Mouse (Mus musculus) c-Kit-positive CD71-positive TER-119-positive erythroid progenitor cells, embryonic 14.5 days (primary cell): ENCODE results near the gene Ttll5.

Experiments used
- DNase-seq: peaks from one replicate; pipeline ENCODE4 v3.0.0-alpha.2; 2013; ENCODE audit warnings: low spot score

Ttll5 gene

DNA sequence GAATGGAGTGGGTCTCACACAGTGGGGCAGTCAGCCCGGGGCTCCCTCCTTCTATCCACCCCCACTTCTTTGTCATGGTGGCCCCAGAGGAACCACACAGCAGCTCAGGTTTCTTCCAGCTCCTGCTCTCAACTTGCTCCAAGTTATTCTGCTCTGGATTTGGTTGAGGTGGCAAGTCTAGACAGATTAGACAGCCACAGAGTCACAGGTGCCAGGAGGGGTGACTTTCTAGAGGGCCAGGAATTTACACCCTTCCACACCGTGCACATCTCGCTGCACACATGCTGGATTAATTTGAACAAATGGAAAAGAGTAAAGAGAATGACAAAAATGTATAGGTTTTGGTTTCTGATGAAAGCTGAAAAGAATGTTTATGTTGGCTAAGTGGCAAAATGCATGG lies 276.3 kb downstream of the Ttll5 start:
- no peak for DNase-seq

DNA sequence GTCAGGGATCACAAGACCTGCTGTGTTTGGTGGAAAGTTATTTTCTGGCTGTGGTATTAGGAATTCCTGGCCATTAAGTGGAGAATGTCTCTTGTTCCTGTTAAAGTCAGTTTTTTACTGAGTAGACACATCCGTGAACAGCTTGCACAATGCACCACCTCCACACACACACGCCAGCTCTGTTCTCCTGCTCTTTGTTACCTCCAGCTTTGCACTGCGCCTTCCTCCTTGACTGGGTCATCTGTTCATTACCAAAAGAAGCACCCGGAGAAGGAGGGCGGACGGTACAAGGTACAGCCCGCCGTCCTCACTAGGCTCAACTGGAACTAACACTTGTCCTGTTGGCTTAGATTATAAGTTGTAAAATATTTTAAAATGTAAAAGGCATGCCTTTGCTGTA lies 278.2 kb downstream of the Ttll5 start:
- no peak for DNase-seq

DNA sequence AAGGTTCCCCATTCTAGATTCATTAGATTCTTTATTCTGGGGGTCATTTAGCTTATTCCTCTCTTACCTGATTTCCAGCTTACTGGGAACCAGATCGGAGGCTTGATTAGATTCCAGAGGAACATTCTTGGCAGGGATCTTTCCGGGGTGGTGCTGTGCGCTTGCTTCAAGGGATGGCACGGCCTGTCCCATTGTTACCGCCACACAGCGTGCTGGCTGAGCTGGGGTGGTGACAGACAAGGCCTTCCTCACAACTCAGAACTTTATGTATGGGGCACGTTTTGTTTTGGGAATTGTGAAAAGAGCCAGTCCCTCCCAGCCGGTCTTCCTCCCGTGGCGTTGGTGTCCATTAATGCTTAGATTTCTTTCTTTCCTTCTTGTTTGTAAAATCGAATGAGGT lies 278.9 kb downstream of the Ttll5 start:
- DNase-seq: no peak

DNA sequence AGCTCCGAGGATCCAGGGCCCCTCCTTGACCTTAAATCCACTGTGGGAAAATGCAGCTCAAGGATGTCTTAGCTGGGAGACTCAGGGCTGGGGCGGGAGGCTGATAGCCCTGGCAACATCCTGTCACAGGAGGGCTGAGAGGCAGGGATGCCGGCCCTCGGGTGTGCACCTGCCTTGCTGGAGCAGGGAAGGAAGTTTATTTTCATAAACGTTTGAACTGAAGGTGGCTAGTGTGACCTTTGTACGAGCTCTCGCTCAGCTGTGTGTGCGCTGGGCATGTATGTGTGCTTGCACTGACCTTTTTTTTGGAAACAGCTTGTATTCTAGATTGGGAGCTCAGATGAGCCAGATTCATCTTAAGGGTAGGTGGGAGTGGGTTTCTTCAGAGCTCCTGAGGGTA lies 279.4 kb downstream of the Ttll5 start:
- DNase-seq: no peak

DNA sequence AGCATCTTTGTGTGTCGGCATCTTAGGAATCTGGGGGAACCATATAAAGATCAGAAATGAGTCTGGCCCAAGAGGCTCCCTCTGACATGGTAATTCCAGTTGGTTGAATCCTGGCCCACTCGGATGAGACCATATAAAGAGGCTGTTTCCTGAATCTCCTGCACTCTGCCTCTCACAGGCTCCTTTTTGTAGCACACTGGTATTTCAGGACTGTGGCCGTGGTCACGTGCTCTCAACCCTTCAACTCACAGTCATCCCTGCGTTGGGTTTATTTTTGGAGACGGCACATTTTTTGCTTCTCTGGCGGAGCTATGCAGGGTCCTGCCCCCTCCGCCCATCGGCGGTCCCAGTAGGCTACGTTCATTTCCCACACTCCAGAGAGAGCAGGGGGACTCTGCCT lies 279.8 kb downstream of the Ttll5 start:
- DNase-seq: no peak

DNA sequence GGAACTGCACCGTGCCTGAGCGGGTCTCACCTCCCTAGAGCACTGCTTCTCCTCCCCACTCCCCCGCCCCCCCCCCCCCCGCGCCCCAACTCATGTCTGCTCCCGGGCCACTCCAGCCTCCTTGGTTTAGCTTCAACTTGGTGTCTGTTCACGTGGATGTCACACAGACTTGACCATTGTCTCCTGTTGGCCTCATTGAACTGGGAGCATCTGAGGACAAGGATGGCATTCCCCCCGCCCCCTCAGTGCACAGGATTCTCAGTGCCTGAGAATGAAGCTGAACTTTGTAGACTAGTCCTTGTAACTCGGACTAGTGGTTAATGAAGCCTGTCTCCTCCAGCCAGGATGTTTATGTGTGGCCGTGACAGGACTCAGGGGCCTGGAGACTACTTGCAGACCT lies 281.1 kb downstream of the Ttll5 start:
- no peak for DNase-seq

DNA sequence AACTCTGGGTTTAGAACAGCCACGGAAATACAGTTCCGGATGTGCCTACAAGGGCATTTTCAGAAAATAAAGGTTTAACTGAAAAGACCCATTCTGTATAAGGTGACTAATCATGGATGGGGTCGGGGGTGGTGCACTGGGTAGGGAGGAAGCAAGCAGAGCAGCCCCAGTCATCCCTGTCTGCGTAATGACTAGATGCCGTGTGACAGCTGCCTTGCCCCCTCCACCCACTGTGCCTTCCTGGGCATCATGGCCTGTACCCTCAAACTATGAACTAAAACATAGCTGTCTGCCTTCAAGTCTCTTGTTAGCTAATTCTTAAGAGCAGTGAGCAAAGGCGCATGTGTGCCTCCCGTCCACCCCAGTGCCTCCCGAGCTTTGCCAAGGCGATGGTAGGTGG lies 281.6 kb downstream of the Ttll5 start:
- no peak for DNase-seq

DNA sequence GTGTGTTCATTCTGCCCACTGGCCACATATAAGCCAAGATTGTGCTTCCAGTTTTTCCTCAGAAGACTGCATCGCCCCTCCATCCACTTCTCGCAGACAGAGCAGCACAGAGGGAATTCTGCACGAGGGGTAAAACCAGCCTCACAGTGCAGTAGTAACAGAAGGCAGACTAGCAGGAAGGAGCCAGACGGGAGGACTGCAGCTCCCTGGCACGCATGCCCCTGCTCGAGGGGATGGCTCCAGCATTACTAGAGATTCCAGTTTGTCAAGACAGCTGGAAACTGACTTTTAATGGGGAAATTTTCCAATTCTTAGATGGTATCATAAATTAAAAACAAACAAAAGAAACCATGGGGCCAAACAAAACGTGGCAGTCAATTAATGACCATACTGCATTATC lies 283.2 kb downstream of the Ttll5 start:
- no peak for DNase-seq

DNA sequence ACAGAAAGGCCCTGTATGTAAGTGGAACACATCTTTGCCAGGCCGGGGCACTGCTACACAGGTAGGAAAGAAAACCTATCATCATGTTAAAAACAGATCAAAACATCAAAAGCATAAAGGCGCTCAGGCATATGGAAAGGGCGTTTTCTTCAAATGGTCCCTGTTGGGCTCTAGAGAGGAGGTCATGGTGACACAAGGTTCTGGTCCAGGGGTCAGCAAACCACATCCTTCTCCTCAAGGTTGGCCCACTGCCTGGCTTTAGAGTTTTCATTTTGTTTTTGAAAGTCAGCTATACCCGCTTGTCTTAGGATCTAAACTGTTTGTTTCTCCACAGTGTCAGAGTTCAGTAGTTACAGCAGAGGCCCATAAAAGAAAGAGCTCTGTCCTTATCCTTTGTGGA lies 285.1 kb downstream of the Ttll5 start:
- DNase-seq: no peak

DNA sequence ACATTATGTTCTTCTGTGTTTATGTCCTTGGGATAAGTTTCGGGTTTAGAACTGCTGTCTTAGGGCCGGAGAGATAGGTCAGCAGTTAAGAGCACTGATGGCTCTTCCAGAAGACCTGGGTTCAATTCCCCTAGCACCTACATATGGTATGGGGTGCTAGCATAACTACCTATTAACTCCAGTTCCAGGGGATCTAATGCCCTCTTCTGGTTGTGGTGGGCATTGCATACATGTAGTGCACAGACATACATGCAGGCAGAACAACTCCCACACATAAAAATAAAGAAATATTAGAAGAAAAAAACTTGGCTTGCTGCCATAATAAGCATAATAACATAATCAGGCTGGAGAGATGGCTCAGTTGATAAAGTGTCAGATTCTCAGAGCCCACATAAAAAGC lies 286.2 kb downstream of the Ttll5 start:
- DNase-seq: peak; percentile 13
